Mouse (Mus musculus) cerebellum, adult 9-11 months (tissue): Measurements from ENCODE around the gene Samd4.
A peak's percentile ranks its signal among the peaks of the same experiment; 100 is the strongest.
"Not testable (repeated sequence)": the region's sequence is repeated elsewhere in the genome, so short reads cannot be mapped to it uniquely, and the experiment has no call there.

Experiments used
- DNase-seq: peaks from one replicate; pipeline ENCODE4 v3.0.0; 2022

The Samd4 gene

GRCm38 (mm10) chr14:47075856-47076255 lies 193.2 kb downstream of the Samd4 start:
- DNase-seq, result no peak

GRCm38 (mm10) chr14:47076956-47077575 lies 194.4 kb downstream of the Samd4 start:
- no peak for DNase-seq

- no peak for DNase-seq
Measured at GRCm38 (mm10) chr14:47077576-47077970, 194.9 kb downstream of the Samd4 start.

- DNase-seq, result no peak
Measured at GRCm38 (mm10) chr14:47079911-47080310, 197.3 kb downstream of the Samd4 start.

- DNase-seq, result no peak
Measured at GRCm38 (mm10) chr14:47083311-47083710, 200.7 kb downstream of the Samd4 start.

- DNase-seq, result no peak
Measured at GRCm38 (mm10) chr14:47083838-47084237, 201.2 kb downstream of the Samd4 start.

GRCm38 (mm10) chr14:47084686-47085085 lies 202.0 kb downstream of the Samd4 start:
- no peak for DNase-seq

- DNase-seq, result no peak
Measured at GRCm38 (mm10) chr14:47086123-47086522, 203.5 kb downstream of the Samd4 start.

- DNase-seq, result peak; percentile 55
Measured at GRCm38 (mm10) chr14:47086743-47087142, 204.1 kb downstream of the Samd4 start.

- peak; percentile 67 for DNase-seq
Measured at GRCm38 (mm10) chr14:47087182-47087581, 204.5 kb downstream of the Samd4 start.

GRCm38 (mm10) chr14:47087669-47088250 lies 205.1 kb downstream of the Samd4 start:
- DNase-seq, result peak; percentile 16

- no peak for DNase-seq
Measured at GRCm38 (mm10) chr14:47088339-47088738, 205.7 kb downstream of the Samd4 start.

- DNase-seq, result no peak
Measured at GRCm38 (mm10) chr14:47089153-47089552, 206.5 kb downstream of the Samd4 start.

- DNase-seq, result no peak
Measured at GRCm38 (mm10) chr14:47091908-47092307, 209.3 kb downstream of the Samd4 start.

- DNase-seq, result no peak
Measured at GRCm38 (mm10) chr14:47093355-47093792, 210.7 kb downstream of the Samd4 start.

GRCm38 (mm10) chr14:47095036-47095435 lies 212.4 kb downstream of the Samd4 start:
- no peak for DNase-seq

- no peak for DNase-seq
Measured at GRCm38 (mm10) chr14:47096357-47096756, 213.7 kb downstream of the Samd4 start.

- DNase-seq, result no peak
Measured at GRCm38 (mm10) chr14:47104246-47105173, 221.9 kb downstream of the Samd4 start.

GRCm38 (mm10) chr14:47105174-47105557 lies 222.5 kb downstream of the Samd4 start:
- DNase-seq, result no peak

- DNase-seq, result no peak
Measured at GRCm38 (mm10) chr14:47105755-47106154, 223.1 kb downstream of the Samd4 start.

- DNase-seq, result no peak
Measured at GRCm38 (mm10) chr14:47107461-47107860, 224.8 kb downstream of the Samd4 start.

- DNase-seq, result not testable (repeated sequence)
Measured at GRCm38 (mm10) chr14:47110391-47110790, 227.7 kb downstream of the Samd4 start.

- DNase-seq, result peak; percentile 55
Measured at GRCm38 (mm10) chr14:47111341-47111740, 228.7 kb downstream of the Samd4 start.

GRCm38 (mm10) chr14:47115154-47115553 lies 232.5 kb downstream of the Samd4 start:
- DNase-seq, result no peak
